Mouse (Mus musculus): Measurements from ENCODE around the gene Pik3r6. TPM values are rescaled to one million over a fixed set of nuclear protein-coding genes. Genes with fewer than 3 reads are reported as not detected.

Pik3r6 gene
- 1.9 and 3.0 TPM in 2 replicates for polyA plus RNA-seq (2015; fragmentation: Nextera tagmentation; extraction: Ambion mirVana)

- Histone ChIP-seq H3K36me3 (no peaks in the 10 kb centered on the region), H3K4me3 (replicated peaks) (no peak within 1 kb of the TSS), H3K27ac (replicated peaks) (no peak within 1 kb of the TSS), H3K4me2 (peak within 1 kb of the TSS; percentile 17; the same call in 1 of the 2 replicates), H3K27me3 (replicated peaks) (no peaks in the 10 kb centered on the region), H3K9ac (replicated peaks) (no peak within 1 kb of the TSS), H3K9me3 (replicated peaks) (no peaks in the 10 kb centered on the region), H3K4me1 (no peaks in the 10 kb centered on the region)
- ATAC-seq (ENCODE audit: low FRiP score): no peak
- 86% methylated on average over 8 of the region's 8 CpGs for whole genome bisulfite sequencing
These were observed at the start of gene Pik3r6 for GRCm38 (mm10) chr11:68502902-68503629. Gene Pik3r6, plus strand, starts transcription at chr11:68503019.

- Histone ChIP-seq H3K27me3 (replicated peaks) (no peaks in the 10 kb centered on the region), H3K9me3 (replicated peaks) (no peaks in the 10 kb centered on the region), H3K4me3 (replicated peaks) (no peak overlapping the region), H3K4me1 (peaks cover 12% of the 10 kb centered on the region), H3K27ac (replicated peaks) (no peak overlapping the region), H3K36me3 (no peaks in the 10 kb centered on the region), H3K4me2 (no peak overlapping the region), H3K9ac (replicated peaks) (no peak overlapping the region)
- 80% methylated on average over 6 of the region's 6 CpGs for WGBS
- ATAC-seq (ENCODE audit: low FRiP score): no peak
These were observed 49.5 kb upstream of the Pik3r6 start for GRCm38 (mm10) chr11:68453301-68453700.

- H3K27me3 ChIP-seq (replicated peaks): no peaks in the 10 kb centered on the region
- no peak for ATAC-seq (ENCODE audit: low FRiP score)
- H3K4me3 ChIP-seq (replicated peaks): no peak overlapping the region
- no peaks in the 10 kb centered on the region for H3K9me3 ChIP-seq (replicated peaks)
- H3K27ac ChIP-seq (replicated peaks): no peak overlapping the region
- H3K4me1 ChIP-seq: no peaks in the 10 kb centered on the region
- WGBS: 78% methylated on average over 8 of the region's 8 CpGs
- no peak overlapping the region for H3K9ac ChIP-seq (replicated peaks)
- H3K4me2 ChIP-seq: no peak overlapping the region
- H3K36me3 ChIP-seq: no peaks in the 10 kb centered on the region
These were observed 44.7 kb upstream of the Pik3r6 start for GRCm38 (mm10) chr11:68458086-68458485.

- H3K9ac ChIP-seq (replicated peaks): no peak overlapping the region
- no peaks in the 10 kb centered on the region for H3K9me3 ChIP-seq (replicated peaks)
- no peak for ATAC-seq (ENCODE audit: low FRiP score)
- 85% methylated on average over 5 of the region's 5 CpGs for WGBS
- no peak overlapping the region for H3K4me3 ChIP-seq (replicated peaks)
- no peaks in the 10 kb centered on the region for H3K4me1 ChIP-seq
- H3K27ac ChIP-seq (replicated peaks): no peak overlapping the region
- H3K27me3 ChIP-seq (replicated peaks): no peaks in the 10 kb centered on the region
- no peaks in the 10 kb centered on the region for H3K36me3 ChIP-seq
- no peak overlapping the region for H3K4me2 ChIP-seq
These were observed 43.8 kb upstream of the Pik3r6 start for GRCm38 (mm10) chr11:68459021-68459420.

- no peaks in the 10 kb centered on the region for H3K4me1 ChIP-seq
- ATAC-seq (ENCODE audit: low FRiP score): no peak
- H3K9me3 ChIP-seq (replicated peaks): no peaks in the 10 kb centered on the region
- H3K36me3 ChIP-seq: no peaks in the 10 kb centered on the region
- WGBS: 89% methylated on average over 5 of the region's 5 CpGs
- H3K4me3 ChIP-seq (replicated peaks): no peak overlapping the region
- H3K9ac ChIP-seq (replicated peaks): no peak overlapping the region
- no peak overlapping the region for H3K27ac ChIP-seq (replicated peaks)
- no peak overlapping the region for H3K4me2 ChIP-seq
- H3K27me3 ChIP-seq (replicated peaks): no peaks in the 10 kb centered on the region
These were observed 43.3 kb upstream of the Pik3r6 start for GRCm38 (mm10) chr11:68459486-68459885.

GRCm38 (mm10) chr11:68462716-68463115 is 40.1 kb upstream of the Pik3r6 start:
- Histone ChIP-seq H3K9me3 (replicated peaks) (no peaks in the 10 kb centered on the region), H3K4me3 (replicated peaks) (no peak overlapping the region), H3K27ac (replicated peaks) (no peak overlapping the region), H3K9ac (replicated peaks) (no peak overlapping the region), H3K36me3 (no peaks in the 10 kb centered on the region), H3K4me2 (no peak overlapping the region), H3K27me3 (replicated peaks) (no peaks in the 10 kb centered on the region), H3K4me1 (no peaks in the 10 kb centered on the region)
- no peak for ATAC-seq (ENCODE audit: low FRiP score)
- 86% methylated on average over 3 of the region's 3 CpGs for WGBS

- no peak for ATAC-seq (ENCODE audit: low FRiP score)
- H3K9ac ChIP-seq (replicated peaks): no peak overlapping the region
- H3K4me2 ChIP-seq: no peak overlapping the region
- no peaks in the 10 kb centered on the region for H3K9me3 ChIP-seq (replicated peaks)
- H3K36me3 ChIP-seq: no peaks in the 10 kb centered on the region
- no peak overlapping the region for H3K4me3 ChIP-seq (replicated peaks)
- no peak overlapping the region for H3K27ac ChIP-seq (replicated peaks)
- no peaks in the 10 kb centered on the region for H3K4me1 ChIP-seq
- 83% methylated on average over 5 of the region's 5 CpGs for WGBS
- H3K27me3 ChIP-seq (replicated peaks): no peaks in the 10 kb centered on the region
These were observed 38.6 kb upstream of the Pik3r6 start for GRCm38 (mm10) chr11:68464260-68464659.

GRCm38 (mm10) chr11:68465090-68465489 is 37.7 kb upstream of the Pik3r6 start:
- Histone ChIP-seq H3K9me3 (replicated peaks) (no peaks in the 10 kb centered on the region), H3K27me3 (replicated peaks) (no peaks in the 10 kb centered on the region), H3K4me1 (no peaks in the 10 kb centered on the region), H3K36me3 (no peaks in the 10 kb centered on the region), H3K9ac (replicated peaks) (no peak overlapping the region), H3K4me3 (replicated peaks) (no peak overlapping the region), H3K27ac (replicated peaks) (no peak overlapping the region), H3K4me2 (no peak overlapping the region)
- no peak for ATAC-seq (ENCODE audit: low FRiP score)
- WGBS: 80% methylated on average over 2 of the region's 2 CpGs

GRCm38 (mm10) chr11:68467441-68467840 is 35.4 kb upstream of the Pik3r6 start:
- H3K4me3 ChIP-seq (replicated peaks): no peak overlapping the region
- ATAC-seq (ENCODE audit: low FRiP score): no peak

GRCm38 (mm10) chr11:68467962-68468612 is 34.7 kb upstream of the Pik3r6 start:
- no peaks in the 10 kb centered on the region for H3K27me3 ChIP-seq (replicated peaks)
- H3K4me1 ChIP-seq: no peaks in the 10 kb centered on the region
- no peak overlapping the region for H3K4me3 ChIP-seq (replicated peaks)
- WGBS: 62% methylated on average over 9 of the region's 9 CpGs
- H3K9me3 ChIP-seq (replicated peaks): no peaks in the 10 kb centered on the region
- no peak overlapping the region for H3K9ac ChIP-seq (replicated peaks)
- no peaks in the 10 kb centered on the region for H3K36me3 ChIP-seq
- ATAC-seq (ENCODE audit: low FRiP score): no peak
- no peak overlapping the region for H3K27ac ChIP-seq (replicated peaks)
- no peak overlapping the region for H3K4me2 ChIP-seq

More at GRCm38 (mm10) chr11:68467441-68467840, 35.4 kb upstream of the Pik3r6 start:
- Histone ChIP-seq H3K4me2 (no peak overlapping the region), H3K27ac (replicated peaks) (no peak overlapping the region), H3K4me1 (no peaks in the 10 kb centered on the region), H3K9ac (replicated peaks) (no peak overlapping the region), H3K36me3 (no peaks in the 10 kb centered on the region), H3K9me3 (replicated peaks) (no peaks in the 10 kb centered on the region), H3K27me3 (replicated peaks) (no peaks in the 10 kb centered on the region)
- WGBS: 84% methylated on average over 7 of the region's 7 CpGs

- no peaks in the 10 kb centered on the region for H3K4me1 ChIP-seq
- H3K27ac ChIP-seq (replicated peaks): no peak overlapping the region
- H3K27me3 ChIP-seq (replicated peaks): no peaks in the 10 kb centered on the region
- no peak for ATAC-seq (ENCODE audit: low FRiP score)
- H3K36me3 ChIP-seq: no peaks in the 10 kb centered on the region
- H3K4me2 ChIP-seq: no peak overlapping the region
- H3K9ac ChIP-seq (replicated peaks): no peak overlapping the region
- no peaks in the 10 kb centered on the region for H3K9me3 ChIP-seq (replicated peaks)
- no peak overlapping the region for H3K4me3 ChIP-seq (replicated peaks)
- WGBS: 90% methylated on average over 4 of the region's 4 CpGs
These were observed 33.9 kb upstream of the Pik3r6 start for GRCm38 (mm10) chr11:68468886-68469285.

- H3K9me3 ChIP-seq (replicated peaks): no peaks in the 10 kb centered on the region
These were observed 30.5 kb upstream of the Pik3r6 start for GRCm38 (mm10) chr11:68472162-68472849.

More at GRCm38 (mm10) chr11:68472162-68472849, 30.5 kb upstream of the Pik3r6 start:
- H3K27me3 ChIP-seq (replicated peaks): no peaks in the 10 kb centered on the region
- no peaks in the 10 kb centered on the region for H3K36me3 ChIP-seq
- H3K27ac ChIP-seq (replicated peaks): no peak overlapping the region
- WGBS: 81% methylated on average over 5 of the region's 5 CpGs
- no peak overlapping the region for H3K4me2 ChIP-seq
- ATAC-seq (ENCODE audit: low FRiP score): no peak
- H3K4me3 ChIP-seq (replicated peaks): no peak overlapping the region
- H3K4me1 ChIP-seq: no peaks in the 10 kb centered on the region
- no peak overlapping the region for H3K9ac ChIP-seq (replicated peaks)
